Mouse (Mus musculus) stomach, embryonic 16.5 days (tissue): Measurements from ENCODE around the gene Mfng. TPM values are rescaled to one million over a fixed set of nuclear protein-coding genes. Genes with fewer than 3 reads are reported as not detected.

Experiments
- ATAC-seq: fragments of 200-750 bp; cut with Nextera tagmentation; 2 replicates; pipeline ENCODE4 v1.8.0; 2017; ENCODE audit warnings: moderate number of reproducible peaks, moderate TSS enrichment; ENCODE audit not compliant: insufficient read depth, low FRiP score
- H3K27ac ChIP-seq: fragments of 300-500 bp; sonication (generic); 2 replicates; pipeline ENCODE4 v1.5.1; 2014; ENCODE audit warnings: low read length
- H3K27me3 ChIP-seq: fragments of 300-500 bp; sonication (generic); 2 replicates; pipeline ENCODE4 v1.6.1; 2014; ENCODE audit warnings: low read length, control low read depth, mixed read lengths; ENCODE audit not compliant: control insufficient read depth, insufficient read depth
- H3K36me3 ChIP-seq: fragments of 300-500 bp; sonication (generic); 2 replicates; pipeline ENCODE4 v1.6.1; 2014; ENCODE audit warnings: low read length; ENCODE audit not compliant: control insufficient read depth, insufficient read depth
- H3K4me1 ChIP-seq: fragments of 300-500 bp; sonication (generic); 2 replicates; pipeline ENCODE4 v1.6.1; 2014; ENCODE audit warnings: low read length, control low read depth, mixed read lengths; ENCODE audit not compliant: control insufficient read depth, insufficient read depth
- H3K4me2 ChIP-seq: fragments of 300-500 bp; sonication (generic); 2 replicates; pipeline ENCODE4 v1.6.1; 2014; ENCODE audit warnings: low read depth, low read length, mixed read lengths
- H3K4me3 ChIP-seq: fragments of 300-500 bp; sonication (generic); replicated peaks from 2 replicates; pipeline ENCODE4 v1.5.1; 2014; ENCODE audit warnings: mild to moderate bottlenecking, low read length
- H3K9ac ChIP-seq: fragments of 300-500 bp; sonication (generic); 2 replicates; pipeline ENCODE4 v1.6.1; 2014; ENCODE audit warnings: low read length
- H3K9me3 ChIP-seq: fragments of 300-500 bp; sonication (generic); replicated peaks from 2 replicates; pipeline ENCODE4 v1.6.1; 2016; ENCODE audit warnings: low read length, control low read depth; ENCODE audit not compliant: control insufficient read depth
- WGBS: fragments of 180-500 bp; shearing (Covaris S2); extraction: QIAGEN DNeasy Blood & Tissue Kit; methylation state at CpG from one replicate; pipeline ENCODE4 v1.1.7; 2014; 5-methylcytosine and 5-hydroxymethylcytosine counted together
- polyA plus RNA-seq: library from polyadenylated mRNA; unstranded; fragments of >200 nt; fragmentation: Nextera tagmentation; extraction: Ambion mirVana; gene quantifications from 2 replicates; pipeline ENCODE4 v1.2.1, GENCODE M21; 2015

The Mfng gene
- polyA plus RNA-seq, 1 experiment from 2014 or later: 18.5 TPM

GRCm38 (mm10) chr15:78805351-78805750 is 32.1 kb upstream of the Mfng start:
- no peak overlapping the region for H3K27ac ChIP-seq
- H3K36me3 ChIP-seq: no peaks in the 10 kb centered on the region
- no peak for ATAC-seq
- WGBS: 63% methylated on average over 2 of the region's 2 CpGs
- peaks cover 42% of the 10 kb centered on the region for H3K4me1 ChIP-seq
- no peak overlapping the region for H3K9ac ChIP-seq
- H3K27me3 ChIP-seq: no peaks in the 10 kb centered on the region
- no peaks in the 10 kb centered on the region for H3K9me3 ChIP-seq
- H3K4me2 ChIP-seq: no peak overlapping the region
- H3K4me3 ChIP-seq: no peak overlapping the region

DNA sequence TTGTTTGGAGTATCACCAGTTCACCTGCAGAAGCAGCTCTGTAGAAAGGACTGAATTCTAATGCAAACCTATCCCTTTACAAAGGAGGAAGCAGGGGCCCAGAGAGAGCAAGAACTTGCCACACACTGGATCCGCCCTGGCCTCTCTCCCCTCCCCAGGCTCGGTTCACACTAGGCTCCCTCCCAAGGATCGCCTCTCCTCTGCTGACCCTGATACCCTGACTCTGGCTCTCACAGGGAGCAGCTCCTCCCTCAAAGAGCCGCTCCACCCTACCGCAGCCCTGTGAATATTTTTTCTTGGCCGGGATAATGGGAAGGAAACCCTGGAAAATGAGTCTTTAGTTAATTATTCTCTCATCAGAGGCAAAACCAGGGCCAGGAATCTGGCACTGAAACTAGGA is 31.1 kb upstream of the Mfng start:
- peaks cover 36% of the 10 kb centered on the region for H3K4me1 ChIP-seq
- no peak overlapping the region for H3K4me3 ChIP-seq
- peak overlapping the region; percentile 75 for H3K27ac ChIP-seq
- ATAC-seq: peak; percentile 48; the same call in 1 of the 2 replicates
- 0 out of 2 replicates have a peak overlapping the region, but pooled peaks have one; percentile 91 for H3K4me2 ChIP-seq
- H3K9ac ChIP-seq: no peak overlapping the region
- no peaks in the 10 kb centered on the region for H3K9me3 ChIP-seq
- H3K27me3 ChIP-seq: no peaks in the 10 kb centered on the region
- H3K36me3 ChIP-seq: no peaks in the 10 kb centered on the region
- 25% methylated on average over 6 of the region's 6 CpGs for WGBS

DNA sequence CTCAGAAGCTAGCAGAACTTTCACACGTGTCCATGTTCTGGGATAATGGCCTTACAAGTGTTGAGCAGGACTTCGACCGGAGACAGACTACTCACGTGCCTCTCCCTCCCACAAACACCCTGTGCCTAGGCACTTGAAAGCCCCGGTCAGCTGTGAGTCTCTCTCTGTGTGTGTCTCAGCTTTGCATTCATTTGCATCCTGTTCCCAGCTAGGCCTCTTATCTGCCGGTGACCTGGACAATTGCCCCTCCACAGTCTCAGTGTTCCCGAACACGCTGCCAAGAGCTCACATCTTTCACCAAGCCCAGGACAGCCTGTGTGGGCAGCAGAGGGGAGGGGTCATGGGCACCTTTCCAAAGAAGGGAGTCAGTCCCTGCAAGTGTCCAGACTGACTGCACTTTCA is 30.2 kb upstream of the Mfng start:
- ATAC-seq: peak; percentile 20; the same call in 1 of the 2 replicates
- Histone ChIP-seq H3K4me2 (peak overlapping the region; percentile 91), H3K36me3 (no peaks in the 10 kb centered on the region), H3K27me3 (no peaks in the 10 kb centered on the region), H3K4me1 (peaks cover 35% of the 10 kb centered on the region), H3K27ac (peak overlapping the region; percentile 75), H3K9me3 (no peaks in the 10 kb centered on the region), H3K4me3 (peak overlapping the region; percentile 65; the same call in 1 of the 2 replicates), H3K9ac (peak overlapping the region; percentile 77)
- 19% methylated on average over 8 of the region's 8 CpGs for WGBS

DNA sequence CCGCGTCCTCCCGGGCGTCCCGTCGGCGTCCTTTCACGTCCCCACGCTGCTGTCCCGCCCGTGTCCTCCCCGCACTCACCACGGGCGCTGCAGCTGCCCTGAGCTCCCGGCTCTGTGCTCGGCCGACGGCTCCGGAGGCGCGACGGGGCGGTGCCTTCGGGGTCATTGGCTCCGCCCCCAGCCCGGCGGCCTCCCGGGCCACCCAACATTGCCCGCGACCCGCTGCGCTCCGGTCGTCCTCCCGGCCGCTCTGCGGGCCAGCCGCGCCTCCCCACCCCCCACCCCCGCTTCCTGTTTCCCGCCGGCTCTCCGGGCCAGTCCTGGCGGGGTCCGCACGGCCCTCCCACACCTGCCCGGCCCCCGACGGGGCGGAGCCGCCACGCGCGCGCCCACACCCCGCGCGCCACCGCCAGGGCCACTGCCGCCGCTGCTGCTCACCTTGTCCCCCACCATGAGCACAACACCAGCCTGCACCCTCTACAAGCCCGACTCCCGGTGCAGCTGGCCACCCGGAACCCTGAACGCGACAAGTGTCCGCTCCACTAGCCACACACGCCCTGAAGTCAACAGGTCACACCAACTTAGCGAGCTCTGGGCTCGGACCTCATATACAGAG is 29.6 kb upstream of the Mfng start, which contains the start of gene Card10:
TSS of gene Card10 (minus strand) at position 267 of the 616 bp plus-strand sequence.
- 1% methylated on average over 69 of the region's 70 CpGs for WGBS
- H3K4me1 ChIP-seq: peaks cover 32% of the 10 kb centered on the region

DNA sequence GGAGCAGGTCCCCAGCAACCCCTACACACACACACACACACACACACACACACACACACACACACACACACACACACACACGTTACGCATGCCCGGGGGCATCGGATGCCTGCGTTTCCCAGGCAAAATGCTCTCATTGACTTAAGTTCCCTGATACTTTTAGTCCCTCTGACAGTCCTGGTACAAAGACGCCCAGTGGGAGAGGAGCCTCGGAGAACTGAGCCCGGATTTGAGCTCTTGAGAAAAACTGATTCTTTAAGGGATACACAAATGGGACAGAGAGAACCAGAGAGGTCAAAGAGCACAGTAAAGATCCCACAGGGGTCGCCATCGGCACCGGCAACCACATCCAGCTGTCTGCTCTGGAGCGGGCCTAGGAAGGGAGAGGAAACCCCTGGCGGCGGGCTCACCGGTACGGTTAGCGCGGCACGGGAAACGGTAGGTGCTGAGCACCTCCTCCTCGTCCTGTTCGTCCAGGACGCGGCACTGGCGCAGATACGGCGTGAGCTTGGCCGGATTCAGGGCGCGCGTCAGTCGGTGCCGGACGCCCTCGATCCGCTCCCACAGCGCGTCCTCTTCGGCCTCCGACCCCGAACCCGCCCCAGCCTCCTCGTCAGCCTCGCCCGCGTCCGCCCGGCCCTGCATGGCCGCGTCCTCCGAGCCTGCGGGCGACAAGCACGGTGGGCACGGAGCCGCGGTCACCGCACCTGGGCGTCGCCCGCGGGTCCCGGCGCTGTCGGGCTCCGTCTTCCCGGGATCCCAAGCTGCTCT is 28.9 kb upstream of the Mfng start:
- peak overlapping the region; percentile 77 for H3K9ac ChIP-seq
- WGBS: 3% methylated on average over 67 of the region's 67 CpGs
- H3K27me3 ChIP-seq: no peaks in the 10 kb centered on the region
- no peaks in the 10 kb centered on the region for H3K9me3 ChIP-seq
- no peak for ATAC-seq
- no peaks in the 10 kb centered on the region for H3K36me3 ChIP-seq
- H3K4me2 ChIP-seq: peak overlapping the region; percentile 91
- H3K4me3 ChIP-seq: peak overlapping the region; percentile 65
- peak overlapping the region; percentile 75 for H3K27ac ChIP-seq
- H3K4me1 ChIP-seq: peaks cover 31% of the 10 kb centered on the region

More for the DNA sequence above, 29.6 kb upstream of the Mfng start, which contains the start of gene Card10:
- Histone ChIP-seq H3K4me2 (peak within 1 kb of the TSS; percentile 91), H3K27ac (peak within 1 kb of the TSS; percentile 75), H3K9me3 (no peaks in the 10 kb centered on the region), H3K9ac (peak within 1 kb of the TSS; percentile 77), H3K4me3 (peak within 1 kb of the TSS; percentile 65), H3K27me3 (no peaks in the 10 kb centered on the region), H3K36me3 (no peaks in the 10 kb centered on the region)
- peak; percentile 71 for ATAC-seq

- Histone ChIP-seq H3K36me3 (no peaks in the 10 kb centered on the region), H3K27ac (no peak overlapping the region), H3K4me3 (peak overlapping the region; percentile 65), H3K27me3 (no peaks in the 10 kb centered on the region), H3K4me2 (peak overlapping the region; percentile 91), H3K4me1 (peaks cover 35% of the 10 kb centered on the region), H3K9ac (peak overlapping the region; percentile 50; the same call in 1 of the 2 replicates), H3K9me3 (no peaks in the 10 kb centered on the region)
- no peak for ATAC-seq
- WGBS: 74% methylated on average over 9 of the region's 9 CpGs
Measured at GRCm38 (mm10) chr15:78801571-78801970, 28.3 kb upstream of the Mfng start.

DNA sequence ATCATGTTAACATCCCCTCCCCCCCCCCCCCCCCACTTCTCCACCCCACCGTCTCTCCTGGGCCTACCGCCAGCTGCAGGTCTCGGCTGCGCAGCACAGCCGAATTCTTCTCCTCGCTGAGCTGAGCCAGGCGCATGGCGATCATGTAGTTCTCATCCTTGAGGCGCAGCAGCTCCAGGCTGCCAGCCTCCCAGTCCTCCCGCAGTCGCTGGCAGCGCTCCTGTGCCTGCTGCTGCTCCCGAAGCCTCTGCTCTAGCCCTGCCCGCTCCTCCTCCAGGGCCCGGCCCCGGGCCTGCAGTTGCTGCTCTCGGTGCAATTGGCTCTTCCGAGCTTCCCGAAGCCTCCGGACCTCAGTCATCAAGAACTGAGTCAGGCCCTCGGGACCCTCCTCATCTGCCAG is 25.8 kb upstream of the Mfng start:
- no peak for ATAC-seq
- no peak overlapping the region for H3K4me3 ChIP-seq
- no peak overlapping the region for H3K27ac ChIP-seq
- no peaks in the 10 kb centered on the region for H3K36me3 ChIP-seq
- no peaks in the 10 kb centered on the region for H3K9me3 ChIP-seq
- 55% methylated on average over 21 of the region's 21 CpGs for WGBS
- peaks cover 37% of the 10 kb centered on the region for H3K4me1 ChIP-seq
- 0 out of 2 replicates have a peak overlapping the region, but pooled peaks have one; percentile 27 for H3K9ac ChIP-seq
- no peak overlapping the region for H3K4me2 ChIP-seq
- no peaks in the 10 kb centered on the region for H3K27me3 ChIP-seq

DNA sequence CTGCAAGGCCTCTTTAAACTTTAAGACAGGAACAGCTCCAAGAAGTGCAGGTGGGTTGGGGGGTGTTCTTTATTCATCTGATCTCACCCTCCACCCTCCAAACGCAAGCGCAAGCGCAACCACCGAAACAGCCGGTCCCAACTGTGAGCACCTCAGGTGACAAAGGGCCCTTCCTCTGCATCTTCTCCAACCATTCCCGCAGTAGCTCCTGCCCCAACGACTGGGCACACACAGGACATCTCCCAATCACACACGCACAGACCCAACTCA is 23.7 kb upstream of the Mfng start:
- H3K36me3 ChIP-seq: 0 out of 2 replicates have a peak, but pooled peaks cover 3% of the 10 kb centered on the region
- H3K9ac ChIP-seq: no peak overlapping the region
- no peak overlapping the region for H3K27ac ChIP-seq
- ATAC-seq: no peak
- H3K4me1 ChIP-seq: peaks cover 23% of the 10 kb centered on the region
- no peaks in the 10 kb centered on the region for H3K9me3 ChIP-seq
- no peak overlapping the region for H3K4me2 ChIP-seq
- no peak overlapping the region for H3K4me3 ChIP-seq
- H3K27me3 ChIP-seq: no peaks in the 10 kb centered on the region
- WGBS: 85% methylated on average over 8 of the region's 8 CpGs
